Mouse (Mus musculus) central nervous system, embryonic 14 days (tissue): ENCODE measurements around the gene Erc2. TPM values are rescaled to one million over a fixed set of nuclear protein-coding genes. Genes with fewer than 3 reads are reported as not detected.

Experiments used
- polyA plus RNA-seq: library from polyadenylated mRNA; depleted of rRNA; stranded (reverse); fragments of >200 nt; gene quantifications from 2 replicates; pipeline ENCODE4 v1.2.3, GENCODE M21; 2012; rRNA removed

Gene Erc2
- polyA plus RNA-seq, result 31.0 and 31.8 TPM in 2 replicates

DNA sequence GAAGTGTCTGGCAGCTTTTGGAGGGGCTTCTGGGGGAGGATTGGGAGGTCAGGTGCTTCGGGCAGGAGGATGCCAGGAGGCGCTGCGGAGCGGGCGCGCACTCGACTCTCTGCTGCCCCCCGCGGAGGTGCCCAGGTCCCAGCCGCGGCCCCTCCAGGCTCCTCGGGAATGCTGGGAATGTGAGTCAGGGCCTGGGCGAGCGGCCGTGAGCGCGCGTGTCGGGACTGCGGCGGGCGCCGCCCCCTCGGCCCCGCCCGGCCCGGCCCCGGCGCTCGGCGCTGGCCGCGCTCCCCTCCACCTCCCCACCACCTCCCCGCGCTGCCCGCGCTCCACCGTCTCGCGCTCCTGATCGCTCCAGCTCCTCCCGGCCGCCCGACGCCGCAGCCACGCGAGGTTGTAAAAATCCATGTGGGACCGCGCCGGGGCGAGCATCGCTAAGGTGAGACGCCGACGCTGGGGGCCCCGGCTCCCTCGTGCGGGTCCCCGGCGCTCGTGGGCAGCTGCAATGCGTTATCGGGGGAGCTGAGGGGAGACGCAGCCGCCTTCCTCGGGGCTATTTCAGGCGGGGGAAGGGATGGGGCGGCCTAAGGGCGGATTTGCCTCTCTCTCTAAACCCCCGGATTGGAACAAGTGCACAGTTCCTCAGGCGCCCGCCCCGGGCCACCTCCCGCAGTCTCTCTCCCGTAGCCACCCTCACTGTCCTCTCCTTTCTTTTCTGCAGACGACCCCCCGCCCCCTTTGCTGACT lies at the start of gene Erc2:
Gene Erc2 (plus strand): TSS at position 253 of the 747 bp plus-strand sequence.

DNA sequence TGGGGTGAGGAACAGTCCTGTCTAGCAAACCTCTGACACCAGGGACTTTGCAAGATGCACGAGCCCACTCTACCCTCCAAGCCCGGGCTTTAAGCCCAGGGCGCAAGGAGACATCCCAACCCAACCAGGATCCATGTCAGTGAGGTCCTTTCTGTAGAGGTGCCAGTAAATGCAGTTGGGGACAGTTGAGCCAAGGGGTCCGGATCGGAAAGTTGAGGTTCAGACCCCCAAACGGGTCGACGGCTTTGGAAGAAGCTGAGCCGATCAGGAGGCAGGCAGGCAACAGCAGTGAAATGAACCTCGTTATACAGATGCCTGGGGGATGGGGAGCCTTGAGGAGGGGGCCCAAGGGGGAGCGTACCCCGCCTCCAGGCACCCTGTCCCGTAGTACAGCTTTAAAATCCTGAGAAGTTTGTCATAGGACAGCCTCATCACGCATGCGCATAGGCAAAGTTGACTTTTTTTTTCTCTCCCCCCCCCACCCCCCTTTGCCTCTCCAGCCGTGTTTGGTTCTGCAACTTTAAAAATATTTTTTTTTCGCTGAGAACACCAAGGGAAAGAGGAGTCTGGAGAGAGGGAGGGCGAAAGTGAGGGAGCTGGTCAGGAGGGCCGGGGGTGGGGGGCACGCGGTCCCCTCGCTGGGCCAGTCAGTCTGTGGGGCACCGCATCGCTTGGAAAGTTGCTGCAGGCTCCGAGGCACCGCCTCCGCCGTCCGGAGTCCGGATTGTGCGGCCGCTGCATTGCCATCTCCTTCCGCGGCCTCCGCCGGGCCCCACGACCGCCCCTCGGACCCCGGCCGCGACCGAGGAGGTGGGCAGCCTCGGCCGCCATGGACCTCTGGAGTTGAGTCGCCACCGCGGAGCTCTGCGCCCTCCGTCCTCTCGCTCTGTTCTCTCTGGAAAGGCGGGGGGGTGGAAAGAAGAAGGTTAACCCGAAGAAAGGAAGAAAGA lies 882.1 kb downstream of the Erc2 start, which contains the start of gene Wnt5a:
Gene Wnt5a (plus strand): TSS at position 650 of the 950 bp plus-strand sequence.

Other genes with a start within 250 kb of the Erc2 start
- gene Fam208a, start 193.6 kb upstream of the Erc2 start, polyA plus RNA-seq, result 31.6 and 32.1 TPM in 2 replicates
- 19.2 and 20.0 TPM in 2 replicates for gene Ccdc66, start 114.0 kb upstream of the Erc2 start, polyA plus RNA-seq